Mouse (Mus musculus) fat pad, adult 2 months (tissue): ENCODE data around the gene Nop10.

Experiments used
- DNase-seq: peaks from one replicate; pipeline ENCODE4 v3.0.0-alpha.2; 2011; ENCODE audit warnings: low read depth, low spot score; ENCODE audit errors: extremely low read depth

Nop10 gene

DNA sequence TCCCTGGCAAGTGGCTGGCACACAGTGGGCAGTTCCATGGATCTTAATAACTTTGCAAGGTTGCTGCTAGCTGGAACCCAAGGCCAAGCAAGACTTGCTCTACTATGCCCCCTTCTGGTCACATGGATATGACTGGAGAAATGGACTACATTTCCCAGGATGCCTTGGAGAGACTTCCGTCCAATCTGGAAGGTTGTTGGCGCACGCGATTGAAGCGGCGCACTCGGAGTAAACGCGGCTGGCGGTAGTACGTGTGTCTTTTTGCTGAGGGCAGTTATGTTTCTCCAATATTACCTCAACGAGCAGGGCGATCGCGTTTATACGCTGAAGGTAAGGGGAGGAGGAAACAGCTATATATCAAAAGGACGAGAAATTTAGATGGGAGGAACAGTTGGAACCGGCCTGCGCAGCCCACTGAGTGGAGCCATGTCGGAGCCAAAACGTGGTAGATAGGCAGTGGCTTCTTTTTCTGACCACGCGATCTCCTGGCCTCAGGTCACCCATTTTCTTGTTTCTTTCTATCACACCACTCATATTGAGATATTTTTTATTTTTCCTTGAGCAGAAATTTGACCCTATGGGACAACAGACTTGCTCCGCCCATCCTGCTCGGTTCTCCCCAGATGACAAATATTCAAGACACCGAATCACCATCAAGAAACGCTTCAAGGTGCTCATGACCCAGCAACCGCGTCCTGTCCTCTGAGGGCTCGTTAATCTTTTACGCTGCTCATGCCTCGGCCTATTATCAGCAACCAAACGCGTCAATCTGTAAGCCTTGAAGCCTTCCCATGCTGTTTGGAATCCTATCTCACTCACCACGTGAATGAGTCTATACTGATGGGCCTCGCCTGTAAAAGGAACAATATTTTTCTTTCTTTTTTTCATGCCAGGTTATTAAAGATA is at the start of gene Nop10:
Gene Nop10 (plus strand): TSS at position 179 of the 906 bp plus-strand sequence.
- DNase-seq, result no peak

DNA sequence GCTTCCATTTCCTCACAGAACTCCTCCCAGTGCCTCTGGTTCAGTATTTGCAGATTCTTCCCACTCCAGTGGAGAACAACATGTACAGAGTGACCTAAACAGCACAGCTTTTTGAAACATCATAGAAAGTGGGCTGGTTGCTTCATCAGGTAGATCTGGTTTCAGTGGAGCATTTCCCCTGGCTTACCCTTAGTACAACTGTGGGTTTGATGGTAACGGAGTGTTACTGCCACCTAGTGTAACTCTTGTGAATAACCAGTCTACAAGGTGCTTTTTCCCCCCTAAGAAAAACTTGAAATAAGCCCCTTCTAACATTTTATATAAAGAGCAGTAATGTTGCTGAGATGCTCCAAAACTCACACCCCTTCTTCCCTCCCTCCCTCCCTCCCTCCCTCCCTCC is 45.7 kb upstream of the Nop10 start:
- DNase-seq, result no peak

DNA sequence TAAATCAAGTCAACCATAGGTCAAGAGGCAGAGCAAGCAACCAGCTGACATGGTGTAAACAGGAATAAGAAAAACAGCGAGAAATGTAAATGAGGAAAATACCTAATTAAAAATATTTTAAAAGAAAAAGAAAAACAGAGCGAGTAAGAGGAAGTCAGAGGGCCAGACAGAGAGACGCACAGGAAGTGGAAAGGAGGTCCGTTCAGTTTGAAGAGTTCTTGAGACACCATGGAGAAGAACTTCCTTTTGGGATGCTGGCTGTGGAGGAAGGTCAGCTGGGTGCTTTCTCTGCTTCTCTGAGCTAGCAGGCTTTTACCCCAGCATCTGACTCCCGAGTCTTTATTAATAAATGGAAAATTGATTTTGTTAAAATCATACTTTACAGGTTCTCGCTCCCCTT is 44.1 kb upstream of the Nop10 start:
- no peak for DNase-seq

DNA sequence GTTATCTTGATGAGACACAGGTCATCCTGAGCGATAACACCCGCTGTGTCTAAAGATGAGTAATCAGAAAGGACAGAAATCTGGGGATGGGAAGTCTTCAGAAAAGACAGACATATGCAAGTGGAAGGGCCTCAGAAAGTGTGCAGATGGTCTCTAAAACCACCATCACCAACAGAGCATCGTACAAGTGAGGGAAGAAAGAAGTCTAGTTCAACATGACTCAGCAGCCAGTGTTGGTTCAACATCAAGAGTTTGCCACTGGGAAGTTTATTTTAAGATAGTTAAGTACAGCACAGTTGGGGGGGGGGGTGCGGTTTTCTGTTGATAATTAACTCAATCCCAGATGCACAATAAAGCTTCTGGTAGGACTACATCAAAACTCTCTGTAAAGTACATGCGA is 40.8 kb upstream of the Nop10 start:
- no peak for DNase-seq

DNA sequence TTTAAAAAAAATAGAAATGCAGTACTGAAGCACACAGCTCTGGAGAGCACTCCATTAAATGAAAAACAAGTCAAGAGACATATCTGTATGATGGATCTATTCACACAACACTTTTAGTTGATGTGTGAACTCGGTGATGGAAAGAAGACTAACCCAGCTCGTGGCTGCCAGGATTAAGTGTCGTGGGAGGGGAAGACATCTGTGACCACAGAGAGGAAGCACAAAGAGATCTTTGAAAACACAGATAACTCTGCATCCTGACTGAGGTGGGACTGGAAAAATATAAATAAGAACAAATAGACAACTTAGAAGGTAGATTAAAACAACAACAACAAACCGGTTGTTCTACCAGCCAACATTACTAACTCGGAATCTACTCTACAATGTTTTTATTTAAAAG is 39.1 kb upstream of the Nop10 start:
- no peak for DNase-seq

GRCm38 (mm10) chr2:112224356-112224755 is 37.4 kb upstream of the Nop10 start:
- DNase-seq, result no peak

GRCm38 (mm10) chr2:112232623-112233022 is 29.1 kb upstream of the Nop10 start:
- DNase-seq, result no peak

- DNase-seq, result no peak
Measured at GRCm38 (mm10) chr2:112236620-112237019, 25.1 kb upstream of the Nop10 start.

DNA sequence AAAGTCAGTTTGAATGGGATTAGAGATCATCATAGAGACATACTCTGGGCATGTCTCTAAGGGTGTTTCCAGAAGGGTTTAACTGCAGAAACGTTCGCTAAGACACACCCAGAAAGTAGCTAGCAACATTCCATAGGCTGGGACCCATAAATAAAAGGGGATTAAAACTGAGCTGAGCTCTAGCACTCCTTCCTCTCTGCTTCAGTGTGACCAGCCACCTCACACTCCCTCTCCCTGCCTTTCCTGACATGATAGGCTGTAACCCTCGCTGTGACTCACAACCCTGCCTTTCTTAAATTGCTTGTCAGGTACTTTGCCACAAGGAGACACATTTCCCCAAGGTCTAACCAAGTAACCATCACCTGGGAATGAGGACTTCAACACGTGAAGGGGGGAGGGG is 23.7 kb upstream of the Nop10 start:
- DNase-seq, result no peak

- no peak for DNase-seq
Measured at GRCm38 (mm10) chr2:112239212-112239934, 22.4 kb upstream of the Nop10 start, which contains the start of gene Lpcat4. Gene Lpcat4, plus strand, starts transcription at chr2:112239468.

- DNase-seq, result no peak
Measured at GRCm38 (mm10) chr2:112239935-112240721, 21.6 kb upstream of the Nop10 start.

DNA sequence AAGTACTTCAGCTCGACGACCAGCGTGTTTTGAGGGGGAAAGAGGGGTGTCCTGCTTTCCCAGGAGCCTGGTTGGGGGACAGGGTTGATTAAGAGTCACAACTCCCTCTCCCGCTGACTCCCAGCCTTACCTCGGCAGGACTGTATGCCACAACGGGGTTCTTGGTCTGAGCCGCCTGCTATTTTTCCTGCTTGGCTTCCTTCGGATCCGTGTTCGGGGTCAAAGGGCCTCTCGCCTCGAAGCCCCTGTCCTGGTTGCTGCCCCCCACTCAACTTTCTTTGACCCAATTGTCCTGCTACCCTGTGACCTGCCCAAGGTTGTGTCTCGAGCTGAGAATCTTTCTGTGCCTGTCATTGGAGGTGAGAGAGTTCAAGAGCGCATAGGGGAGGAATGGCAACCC is 19.9 kb upstream of the Nop10 start:
- DNase-seq, result no peak

- DNase-seq, result no peak
Measured at GRCm38 (mm10) chr2:112245307-112245706, 16.4 kb upstream of the Nop10 start.

DNA sequence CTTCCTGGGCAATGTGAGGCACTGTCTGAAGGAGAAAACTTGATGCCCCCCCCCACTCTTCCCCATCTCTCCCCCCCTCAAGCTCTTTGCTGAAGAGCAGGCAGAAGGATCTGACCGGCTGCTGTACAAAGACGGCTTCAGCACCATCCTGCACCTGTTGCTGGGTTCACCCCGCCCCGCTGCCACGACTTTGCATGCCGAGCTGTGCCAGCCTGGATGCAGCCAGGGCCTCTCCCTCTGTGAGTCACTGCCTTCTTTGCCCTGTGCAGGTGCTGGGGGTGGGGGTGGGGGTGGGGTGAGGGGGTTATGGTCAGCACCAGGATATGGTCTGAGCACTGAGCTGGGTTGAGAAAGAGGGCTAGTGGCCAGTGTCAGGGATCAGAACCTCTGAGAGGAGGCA is 15.5 kb upstream of the Nop10 start:
- no peak for DNase-seq

- DNase-seq, result no peak
Measured at GRCm38 (mm10) chr2:112247323-112247722, 14.4 kb upstream of the Nop10 start.

DNA sequence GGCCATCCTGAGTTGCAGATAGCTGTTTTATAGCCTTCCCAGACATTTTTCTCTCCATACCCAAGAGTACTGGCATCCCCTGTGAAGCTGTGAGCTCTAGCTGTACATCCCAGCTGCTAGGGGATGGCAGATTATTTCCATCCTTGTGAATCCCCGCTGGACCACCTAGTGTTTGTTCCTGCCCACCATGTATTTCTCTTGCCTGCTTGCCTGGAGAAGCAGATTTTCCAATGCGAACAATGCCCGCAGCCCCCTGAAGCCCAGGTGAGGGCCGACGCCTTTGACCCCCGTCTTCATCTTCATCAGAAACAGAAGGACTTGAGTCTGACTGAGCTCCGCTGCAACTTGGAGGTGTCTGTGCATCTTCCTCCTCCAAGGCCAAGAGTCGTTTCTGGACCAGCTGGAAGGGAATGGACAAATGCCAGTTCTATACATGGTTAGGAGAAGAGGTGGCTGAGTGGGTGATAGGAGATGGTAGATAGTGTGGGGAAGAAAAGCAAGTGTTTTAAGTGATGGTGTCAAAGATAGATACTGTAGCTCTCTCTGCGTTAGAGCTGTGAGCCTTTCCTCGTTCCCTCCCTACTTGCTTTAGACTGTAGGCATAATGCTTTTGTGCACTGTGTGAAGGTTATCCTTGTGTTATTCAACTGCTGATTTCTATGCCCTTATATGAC is 11.8 kb upstream of the Nop10 start:
- no peak for DNase-seq

DNA sequence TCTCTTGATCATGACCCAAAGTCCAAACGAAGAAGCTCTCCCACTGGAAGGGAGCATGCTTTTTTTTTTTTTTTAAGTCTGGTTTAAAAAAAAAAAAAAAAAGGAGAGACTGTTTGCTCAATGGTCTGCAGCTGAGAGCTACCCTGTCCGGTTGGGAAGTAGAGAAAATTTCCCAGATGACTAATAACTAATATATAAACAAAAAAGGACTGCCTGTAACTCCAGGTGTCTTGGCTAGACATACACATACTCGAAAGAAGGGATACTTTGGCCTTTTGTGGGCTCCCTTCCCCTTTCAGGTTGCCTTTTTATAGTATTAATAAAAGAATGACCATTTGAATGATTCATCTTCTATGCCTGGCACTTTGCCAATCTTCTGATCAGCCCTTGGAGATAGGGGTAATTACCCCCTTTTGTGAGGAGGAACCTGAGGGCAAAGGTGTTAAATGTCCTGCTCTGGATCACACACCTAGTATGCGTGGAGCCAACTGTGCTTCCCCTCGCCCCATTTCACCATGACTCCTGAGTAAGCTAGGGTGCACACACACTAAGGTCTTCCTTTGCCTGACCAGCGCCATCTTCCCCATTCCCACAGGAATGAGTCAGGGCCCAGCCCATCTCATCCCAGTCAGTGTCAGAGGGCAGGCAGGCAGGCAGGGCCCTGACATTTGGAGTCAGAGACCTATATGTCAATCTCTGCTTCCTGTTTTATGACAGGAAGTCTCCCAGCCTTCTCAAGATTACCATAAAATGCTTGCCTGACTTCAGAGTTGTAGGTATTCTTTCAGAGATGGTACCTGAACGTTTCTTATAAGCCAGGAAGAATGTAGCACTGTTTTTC is 6.8 kb upstream of the Nop10 start:
- no peak for DNase-seq

GRCm38 (mm10) chr2:112259241-112259962 is 2.3 kb upstream of the Nop10 start, which contains the start of gene Nutm1:
Gene Nutm1, minus strand, starts transcription at chr2:112259291.
- DNase-seq, result no peak

GRCm38 (mm10) chr2:112262779-112263295 is 1.1 kb downstream of the Nop10 start:
- no peak for DNase-seq
